Mouse (Mus musculus): ENCODE measurements at regions not wholly inside any gene's neighbourhood (a gene's known extent, or its start where the extent isn't known, plus 50 kb on each side); places are given as distances from the start of the nearest gene placed in this dataset.

DNA sequence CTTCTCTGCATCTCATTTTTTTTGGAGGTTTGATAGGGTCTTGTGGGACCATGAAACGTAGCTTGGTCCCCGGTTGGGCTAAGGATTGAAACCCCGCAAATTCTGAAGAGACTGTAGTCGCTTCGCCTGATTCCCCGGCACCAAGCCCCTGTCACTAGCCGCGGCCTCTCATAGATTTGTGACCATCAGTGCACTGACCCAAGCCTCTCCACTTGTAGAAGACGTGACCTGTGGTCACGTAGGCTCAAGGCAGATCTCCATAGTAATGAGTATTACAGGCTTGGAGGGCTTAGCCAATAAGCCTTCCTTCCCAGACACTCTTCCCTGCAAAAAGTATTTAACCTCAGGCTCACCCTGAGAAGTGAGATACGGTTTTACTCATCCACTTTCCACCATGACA, 73.3 kb downstream of the Gpr6 start:
- TF ChIP-seq CTCF (IDR thresholded peaks at IDR 0.05) = no peak
- ATAC-seq (ENCODE audit: low FRiP score) (no peak), DNase-seq (ENCODE audit: low spot score) (no peak)
- no peaks in the 10 kb centered on the region for H3K4me1 ChIP-seq (ENCODE audit: insufficient read depth, low read length)
- no peak overlapping the region for H3K9ac ChIP-seq (replicated peaks; ENCODE audit: low read length, poor library complexity, severe bottlenecking)
- H3K27ac ChIP-seq (ENCODE audit: low read depth, low read length) = peak overlapping the region; percentile 57
- no peak overlapping the region for H3K4me3 ChIP-seq (ENCODE audit: low read depth, low read length)
- whole genome bisulfite sequencing = 47% methylated on average over 11 of the region's 11 CpGs
- no peaks in the 10 kb centered on the region for H3K36me3 ChIP-seq (ENCODE audit: insufficient read depth, low read length)
- no peak overlapping the region for H3K4me2 ChIP-seq (ENCODE audit: low read depth, low read length, poor library complexity, severe bottlenecking)
- no peaks in the 10 kb centered on the region for H3K27me3 ChIP-seq (ENCODE audit: insufficient read depth, low read length)
- no peaks in the 10 kb centered on the region for H3K9me3 ChIP-seq (ENCODE audit: low read length)

DNA sequence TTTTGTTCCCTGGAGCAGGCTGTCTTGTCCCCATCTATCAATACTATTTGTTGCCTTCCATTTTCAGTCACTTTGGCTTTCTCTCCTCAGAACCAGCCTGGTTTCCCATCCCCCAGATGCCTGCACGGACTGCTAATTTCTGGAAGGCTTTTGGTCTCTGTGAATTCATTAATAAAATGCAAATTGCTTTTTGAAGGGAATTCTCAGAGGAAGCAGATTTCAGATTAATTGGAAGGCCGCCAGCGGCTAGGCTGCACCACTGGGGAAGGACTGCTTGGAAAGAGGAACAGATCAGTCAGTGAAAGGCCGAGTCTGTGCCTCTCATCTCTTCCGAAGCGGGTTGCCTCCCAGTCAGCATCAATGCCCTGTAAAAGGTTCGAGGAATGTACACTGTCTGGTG, 73.8 kb downstream of the Gpr6 start:
- no peak for TF ChIP-seq CTCF (IDR thresholded peaks at IDR 0.05)
- Histone ChIP-seq H3K9ac (replicated peaks; ENCODE audit: low read length, poor library complexity, severe bottlenecking) (no peak overlapping the region), H3K4me2 (ENCODE audit: low read depth, low read length, poor library complexity, severe bottlenecking) (no peak overlapping the region), H3K36me3 (ENCODE audit: insufficient read depth, low read length) (no peaks in the 10 kb centered on the region), H3K27me3 (ENCODE audit: insufficient read depth, low read length) (no peaks in the 10 kb centered on the region), H3K4me3 (ENCODE audit: low read depth, low read length) (no peak overlapping the region), H3K27ac (ENCODE audit: low read depth, low read length) (peak overlapping the region; percentile 57), H3K9me3 (ENCODE audit: low read length) (no peaks in the 10 kb centered on the region), H3K4me1 (ENCODE audit: insufficient read depth, low read length) (no peaks in the 10 kb centered on the region)
- 15% methylated on average over 7 of the region's 7 CpGs for WGBS
- ATAC-seq (ENCODE audit: low FRiP score) = peak; percentile 72
- peak; percentile 91 for DNase-seq (ENCODE audit: low spot score)

DNA sequence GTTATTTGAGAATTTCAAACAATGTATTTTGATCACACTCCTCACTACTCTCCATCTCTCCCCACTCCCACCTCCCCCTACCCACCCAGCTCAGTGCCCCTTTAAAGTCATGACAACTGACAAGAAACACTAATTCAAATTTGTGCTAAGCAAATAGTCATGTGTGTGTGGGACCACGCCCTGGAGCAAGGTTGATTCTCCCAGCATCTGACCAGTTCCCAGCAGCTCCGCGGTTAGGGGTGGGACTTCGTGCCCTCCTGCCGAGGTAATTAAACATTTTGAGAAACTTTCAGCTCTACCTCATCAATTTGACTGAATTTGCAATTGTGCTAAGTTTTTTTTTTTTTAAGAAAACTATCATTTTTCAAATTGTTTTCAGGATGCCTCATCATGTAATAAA, 74.5 kb downstream of the Gpr6 start:
- Histone ChIP-seq H3K9me3 (ENCODE audit: low read length) (no peaks in the 10 kb centered on the region), H3K4me2 (ENCODE audit: low read depth, low read length, poor library complexity, severe bottlenecking) (no peak overlapping the region), H3K4me1 (ENCODE audit: insufficient read depth, low read length) (no peaks in the 10 kb centered on the region), H3K36me3 (ENCODE audit: insufficient read depth, low read length) (no peaks in the 10 kb centered on the region), H3K9ac (replicated peaks; ENCODE audit: low read length, poor library complexity, severe bottlenecking) (no peak overlapping the region), H3K27ac (ENCODE audit: low read depth, low read length) (no peak overlapping the region), H3K4me3 (ENCODE audit: low read depth, low read length) (no peak overlapping the region), H3K27me3 (ENCODE audit: insufficient read depth, low read length) (no peaks in the 10 kb centered on the region)
- ATAC-seq (ENCODE audit: low FRiP score) = no peak
- no peak for DNase-seq (ENCODE audit: low spot score)
- WGBS = 56% methylated on average over 5 of the region's 5 CpGs
- no peak for TF ChIP-seq CTCF (IDR thresholded peaks at IDR 0.05)
